Mouse (Mus musculus): ENCODE measurements at regions not wholly inside any gene's neighbourhood (a gene's known extent, or its start where the extent isn't known, plus 50 kb on each side); places are given as distances from the start of the nearest gene placed in this dataset.

GRCm38 (mm10) chr10:118622916-118623315, 182.1 kb downstream of the Ifng start:
- no peak for DNase-seq (ENCODE audit: low read depth, low spot score)

- no peak for DNase-seq (ENCODE audit: low read depth, low spot score)
These were observed 183.5 kb downstream of the Ifng start for GRCm38 (mm10) chr10:118624368-118624767.

GRCm38 (mm10) chr10:118628000-118628399, 187.2 kb downstream of the Ifng start:
- no peak for DNase-seq (ENCODE audit: low read depth, low spot score)

GRCm38 (mm10) chr10:118629360-118630040, 188.7 kb downstream of the Ifng start:
- no peak for DNase-seq (ENCODE audit: low read depth, low spot score)

- DNase-seq (ENCODE audit: low read depth, low spot score), result no peak
These were observed 190.9 kb downstream of the Ifng start for GRCm38 (mm10) chr10:118631786-118632185.

- no peak for DNase-seq (ENCODE audit: low read depth, low spot score)
These were observed 191.3 kb downstream of the Ifng start for GRCm38 (mm10) chr10:118632187-118632586.

GRCm38 (mm10) chr10:118633429-118633828, 192.6 kb downstream of the Ifng start:
- no peak for DNase-seq (ENCODE audit: low read depth, low spot score)

GRCm38 (mm10) chr10:118639097-118639496, 198.3 kb downstream of the Ifng start:
- DNase-seq (ENCODE audit: low read depth, low spot score), result no peak

GRCm38 (mm10) chr10:118640121-118640809, 199.4 kb downstream of the Ifng start:
- DNase-seq (ENCODE audit: low read depth, low spot score), result no peak

GRCm38 (mm10) chr10:118640810-118641427, 200.1 kb downstream of the Ifng start:
- DNase-seq (ENCODE audit: low read depth, low spot score), result no peak

- DNase-seq (ENCODE audit: low read depth, low spot score), result no peak
These were observed 202.8 kb downstream of the Ifng start for GRCm38 (mm10) chr10:118643622-118644021.

GRCm38 (mm10) chr10:118648111-118648510, 207.3 kb downstream of the Ifng start:
- DNase-seq (ENCODE audit: low read depth, low spot score), result no peak

- DNase-seq (ENCODE audit: low read depth, low spot score), result no peak
These were observed 213.4 kb downstream of the Dyrk2 start for GRCm38 (mm10) chr10:118656561-118656960.

- no peak for DNase-seq (ENCODE audit: low read depth, low spot score)
These were observed 204.0 kb downstream of the Dyrk2 start for GRCm38 (mm10) chr10:118666009-118666408.

- peak; percentile 38 for DNase-seq (ENCODE audit: low read depth, low spot score)
These were observed 194.1 kb downstream of the Dyrk2 start for GRCm38 (mm10) chr10:118675816-118676465.

GRCm38 (mm10) chr10:118678750-118679418, 191.1 kb downstream of the Dyrk2 start:
- DNase-seq (ENCODE audit: low read depth, low spot score), result no peak

- no peak for DNase-seq (ENCODE audit: low read depth, low spot score)
These were observed 190.5 kb downstream of the Dyrk2 start for GRCm38 (mm10) chr10:118679507-118679906.

- DNase-seq (ENCODE audit: low read depth, low spot score), result no peak
These were observed 189.1 kb downstream of the Dyrk2 start for GRCm38 (mm10) chr10:118680896-118681295.

GRCm38 (mm10) chr10:118683356-118683755, 186.7 kb downstream of the Dyrk2 start:
- no peak for DNase-seq (ENCODE audit: low read depth, low spot score)

- no peak for DNase-seq (ENCODE audit: low read depth, low spot score)
These were observed 170.7 kb downstream of the Dyrk2 start for GRCm38 (mm10) chr10:118699292-118699691.

GRCm38 (mm10) chr10:118700115-118700514, 169.9 kb downstream of the Dyrk2 start:
- no peak for DNase-seq (ENCODE audit: low read depth, low spot score)

- DNase-seq (ENCODE audit: low read depth, low spot score), result no peak
These were observed 164.0 kb downstream of the Dyrk2 start for GRCm38 (mm10) chr10:118706020-118706419.
